10 mouse cellular contexts compared by ENCODE assay signal in genomic region chr9:65583045-65583444, GRCm38 (mm10). TPM values are rescaled to one million over a fixed set of nuclear protein-coding genes. Genes with fewer than 3 reads are reported as not detected.
DNase-seq lines count a peak whose midpoint lies in the region; ATAC-seq and TF ChIP-seq lines count a peak whose summit lies in the region.
"Had no signal": no experiment of that assay in that cellular context is flagged by ENCODE, and none has a peak within 500 bp of the region (broad histone marks: within the 10 kb centered on the region; RNA-seq: fewer than 3 reads in every experiment).

No protein-coding gene starts in this region.

- WGBS in kidney, adult 2 months = 15% methylated on average over 8 of the region's 8 CpGs
- WGBS in heart, embryonic 12.5 days = 22% methylated on average over 8 of the region's 8 CpGs

- no peaks in the 10 kb centered on the region for H3K27me3 ChIP-seq in kidney, adult 2 months (replicated peaks; ENCODE audit: control insufficient read depth, insufficient read depth, low read length)
- H3K27me3 ChIP-seq in heart, embryonic 12.5 days (replicated peaks) = no peaks in the 10 kb centered on the region

- H3K4me1 ChIP-seq in kidney, adult 2 months (ENCODE audit: control insufficient read depth, insufficient read depth, low read length) = peaks cover 13% of the 10 kb centered on the region; the same call in 1 of the 2 replicates
- H3K4me1 ChIP-seq in heart, embryonic 12.5 days (replicated peaks) = peaks cover 20% of the 10 kb centered on the region

- intact Hi-C loops in gastrocnemius, postnatal 14 days (cut with DNase I; ENCODE audit: low total_unique reads) = no loop called here

- no peaks in the 10 kb centered on the region for H3K9me3 ChIP-seq in heart, embryonic 12.5 days (replicated peaks)

- no peak for TF ChIP-seq POLR2A in kidney, adult 2 months (IDR thresholded peaks at IDR 0.05; ENCODE audit: low read depth, low read length)

- no peak for ATAC-seq in heart, embryonic 12.5 days (ENCODE audit: insufficient number of reproducible peaks, low FRiP score)
- no peak for ATAC-seq in activated CD4-positive, CD25-positive, alpha-beta regulatory T cell, adult 4 months

- no peak for TF ChIP-seq CTCF in kidney, adult 2 months (conservative IDR thresholded peaks at IDR 0.05; ENCODE audit: insufficient read depth, insufficient read length, low read depth, low read length)

- H3K4me2 ChIP-seq in heart, embryonic 12.5 days = no peak overlapping the region

- peak; percentile 50 for DNase-seq in lung, postnatal 10 days
- DNase-seq in lung, adult 18-20 months = no peak
- peak; percentile 86 for DNase-seq in kidney, adult 2 months
- DNase-seq in lung, postnatal 25 days (ENCODE audit: low spot score) = peak; percentile 60
- DNase-seq in thymus, postnatal 25 days = peak; percentile 62
- DNase-seq in gastrocnemius, postnatal 14 days = no peak
- DNase-seq: layer of hippocampus, postnatal 36 days had no signal

- H3K36me3 ChIP-seq in kidney, adult 2 months (ENCODE audit: control insufficient read depth, insufficient read depth, low read length) = no peaks in the 10 kb centered on the region
- H3K36me3 ChIP-seq in heart, embryonic 12.5 days = no peaks in the 10 kb centered on the region

- H3K9ac ChIP-seq in heart, embryonic 12.5 days = no peak overlapping the region

- H3K4me3 ChIP-seq in kidney, adult 2 months (ENCODE audit: insufficient read depth, low read depth, low read length) = no peak overlapping the region
- no peak overlapping the region for H3K4me3 ChIP-seq in heart, embryonic 12.5 days

- no peak overlapping the region for H3K27ac ChIP-seq in kidney, adult 2 months (ENCODE audit: insufficient read depth, low read depth, low read length)
- H3K27ac ChIP-seq in heart, embryonic 12.5 days (ENCODE audit: poor library complexity, severe bottlenecking) = no peak overlapping the region

RNA-seq across cellular contexts. Expression of gene Plekho2, which starts 3.2 kb away (rescaled TPM):
- 9.8 and 10.4 TPM in 2 replicates for polyA plus RNA-seq in kidney, adult 2 months (2012; rRNA removed)
- 10 to 100 TPM in 1 of 2 experiments, 1 to 10 TPM in 1; 8.3 to 10.7 TPM for total RNA-seq in gastrocnemius, postnatal 14 days (2021)
- 14.0 and 14.9 TPM in 2 replicates for polyA plus RNA-seq in heart, embryonic 12.5 days (2016; fragmentation: Nextera tagmentation; extraction: Ambion mirVana)
- polyA plus RNA-seq in activated CD4-positive, CD25-positive, alpha-beta regulatory T cell, adult 4 months (2017; shearing (Covaris generic)) = 10 to 100 TPM; 48.8 to 64.6 TPM

RNA-seq across cellular contexts. Expression of gene Pif1, which starts 3.9 kb away (rescaled TPM):
- 0.08 and 0.11 TPM in 2 replicates for polyA plus RNA-seq in kidney, adult 2 months (2012; rRNA removed)
- total RNA-seq in gastrocnemius, postnatal 14 days (2021) = under 1 TPM; 0.44 to 0.57 TPM
- 12.4 and 14.4 TPM in 2 replicates for polyA plus RNA-seq in heart, embryonic 12.5 days (2016; fragmentation: Nextera tagmentation; extraction: Ambion mirVana)
- polyA plus RNA-seq in activated CD4-positive, CD25-positive, alpha-beta regulatory T cell, adult 4 months (2017; shearing (Covaris generic)) = 1 to 10 TPM; 2.4 to 2.6 TPM
- total RNA-seq: neutrophil, adult 5-6 weeks had no signal

RNA-seq across cellular contexts. Expression of gene Rbpms2, which starts 46.4 kb away (rescaled TPM):
- polyA plus RNA-seq in kidney, adult 2 months (2012; rRNA removed) = 257 and 303 TPM in 2 replicates
- 1 to 10 TPM; 2.2 to 2.6 TPM for total RNA-seq in gastrocnemius, postnatal 14 days (2021)
- 132 and 135 TPM in 2 replicates for polyA plus RNA-seq in heart, embryonic 12.5 days (2016; fragmentation: Nextera tagmentation; extraction: Ambion mirVana)
- polyA plus RNA-seq in activated CD4-positive, CD25-positive, alpha-beta regulatory T cell, adult 4 months (2017; shearing (Covaris generic)) = 1 to 10 TPM in 1 of 2 experiments, under 1 TPM in 1; 0.65 to 1.1 TPM

Comparison
In these comparisons a context has a peak if more than half of its experiments do, and no peak if none do; other contexts are left out.
1. DNase-seq: peak in lung, postnatal 10 days (single experiment), kidney, adult 2 months (single experiment), lung, postnatal 25 days (single experiment) and thymus, postnatal 25 days (single experiment); none in lung, adult 18-20 months (0 of 2) and gastrocnemius, postnatal 14 days (single experiment).
2. RNA of gene Rbpms2, which starts 46.4 kb away (polyA plus RNA-seq): 257 to 303 TPM in kidney, adult 2 months and 132 to 135 TPM in heart, embryonic 12.5 days; 0.65 to 1.1 TPM in activated CD4-positive, CD25-positive, alpha-beta regulatory T cell, adult 4 months; every median in the first group is over 10 times any median in the second.